Mouse (Mus musculus): ENCODE measurements around the gene Gm2007.
"Not testable (repeated sequence)": the region's sequence is repeated elsewhere in the genome, so short reads cannot be mapped to it uniquely, and the experiment has no call there.

Gene Gm2007

GRCm38 (mm10) chr2:175741237-175741636 is at the start of gene Gm2007:
Gene Gm2007 (plus strand): TSS chr2:175741537.
- in situ Hi-C loops (cut with MboI, MseI): not testable (repeated sequence)

- in situ Hi-C loops (cut with MboI, MseI): not testable (repeated sequence)
These were observed 37.8 kb upstream of the Gm2007 start, which contains the start of gene Zfp969 for GRCm38 (mm10) chr2:175703546-175703945. Gene Zfp969 (minus strand): TSS chr2:175703646.

- in situ Hi-C loops (cut with MboI, MseI): loop anchor here in 1 of 2 experiments (5.0 to 25.0 kb wide), 2 partner anchors 1511 to 1661 kb away; partner anchors contain the start of genes Gm14412 and Zfp970
These were observed 59.7 kb downstream of the Gm2007 start, which contains the start of gene Gm14288 for GRCm38 (mm10) chr2:175800993-175801392. Gene Gm14288 (minus strand): TSS chr2:175801093.
